Mouse (Mus musculus) stomach, embryonic 15.5 days (tissue): ENCODE measurements around the gene Igsf21. TPM values are rescaled to one million over a fixed set of nuclear protein-coding genes. Genes with fewer than 3 reads are reported as not detected.
A peak's percentile ranks its signal among the peaks of the same experiment; 100 is the strongest.

Experiments
- ATAC-seq: fragments of 200-750 bp; cut with Nextera tagmentation; 2 replicates; pipeline ENCODE4 v1.8.0; 2017; ENCODE audit warnings: low read depth, moderate number of reproducible peaks, moderate TSS enrichment; ENCODE audit not compliant: insufficient read depth, low FRiP score
- H3K27ac ChIP-seq: fragments of 300-500 bp; sonication (generic); 2 replicates; pipeline ENCODE4 v1.5.1; 2015; ENCODE audit warnings: mild to moderate bottlenecking, inconsistent platforms
- H3K27me3 ChIP-seq: fragments of 300-500 bp; sonication (generic); replicated peaks from 2 replicates; pipeline ENCODE4 v1.6.1; 2015; ENCODE audit warnings: inconsistent platforms
- H3K36me3 ChIP-seq: fragments of 300-500 bp; sonication (generic); 2 replicates; pipeline ENCODE4 v1.6.1; 2015; ENCODE audit warnings: inconsistent platforms
- H3K4me1 ChIP-seq: fragments of 300-500 bp; sonication (generic); 2 replicates; pipeline ENCODE4 v1.6.1; 2015; ENCODE audit warnings: inconsistent platforms
- H3K4me2 ChIP-seq: fragments of 300-500 bp; sonication (generic); 2 replicates; pipeline ENCODE4 v1.6.1; 2015; ENCODE audit warnings: mild to moderate bottlenecking, inconsistent platforms
- H3K4me3 ChIP-seq: fragments of 300-500 bp; sonication (generic); replicated peaks from 2 replicates; pipeline ENCODE4 v1.5.1; 2015; ENCODE audit warnings: inconsistent platforms
- H3K9ac ChIP-seq: fragments of 300-500 bp; sonication (generic); 2 replicates; pipeline ENCODE4 v1.6.1; 2015; ENCODE audit warnings: inconsistent platforms
- H3K9me3 ChIP-seq: fragments of 300-500 bp; sonication (generic); 2 replicates; pipeline ENCODE4 v1.6.1; 2016; ENCODE audit warnings: inconsistent platforms
- WGBS: fragments of 180-500 bp; shearing (Covaris S2); methylation state at CpG from one replicate; pipeline ENCODE4 v1.1.7; 2015; 5-methylcytosine and 5-hydroxymethylcytosine counted together
- polyA plus RNA-seq: library from polyadenylated mRNA; unstranded; fragments of >200 nt; fragmentation: Nextera tagmentation; extraction: Ambion mirVana; gene quantifications from 2 replicates; pipeline ENCODE4 v1.2.1, GENCODE M21; 2015

Igsf21 gene
- polyA plus RNA-seq, 1 experiment from 2014 or later, result 1.8 TPM

DNA sequence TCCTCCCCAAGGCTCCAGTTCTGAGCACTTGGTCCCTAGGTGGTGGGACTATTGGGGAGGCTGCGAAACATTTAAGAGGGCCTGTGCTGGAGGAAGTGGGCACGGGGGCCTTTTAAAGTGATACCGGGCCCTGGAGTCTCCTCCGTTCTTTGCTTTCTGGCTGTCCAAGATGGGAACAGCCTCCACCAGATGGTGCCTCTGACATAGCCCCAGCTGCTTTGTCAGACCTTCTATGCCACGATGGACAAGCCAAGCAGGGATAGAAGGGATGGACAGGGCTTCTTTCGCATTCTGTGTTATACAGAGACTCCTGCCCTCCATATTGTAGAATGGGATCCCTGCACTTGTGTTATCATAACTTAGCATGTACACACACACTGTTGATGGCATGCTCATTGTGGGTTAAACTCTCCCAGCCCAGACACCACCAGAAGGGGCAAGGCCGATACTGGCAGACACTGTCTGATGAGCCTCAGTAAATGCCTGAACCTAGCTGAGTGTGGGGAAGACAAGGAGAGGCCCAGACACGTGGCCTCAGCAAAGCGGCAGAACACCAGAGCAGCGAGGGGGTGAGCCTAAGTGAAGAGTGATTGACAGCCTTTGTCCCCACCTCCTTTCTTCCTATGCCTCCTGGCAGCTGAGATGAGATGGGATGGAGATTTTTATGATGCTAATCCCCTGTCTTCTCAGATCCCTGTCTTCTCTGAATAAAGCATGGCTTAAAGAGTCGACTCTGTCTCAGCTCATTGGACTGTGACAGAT is 36.3 kb downstream of the Igsf21 start:
- no peak overlapping the region for H3K9ac ChIP-seq
- 0 out of 2 replicates have a peak, but pooled peaks cover 4% of the 10 kb centered on the region for H3K4me1 ChIP-seq
- ATAC-seq, result no peak
- H3K4me2 ChIP-seq, result no peak overlapping the region
- no peaks in the 10 kb centered on the region for H3K36me3 ChIP-seq
- 72% methylated on average over 11 of the region's 11 CpGs for WGBS
- no peaks in the 10 kb centered on the region for H3K27me3 ChIP-seq
- no peak overlapping the region for H3K4me3 ChIP-seq
- H3K27ac ChIP-seq, result no peak overlapping the region
- H3K9me3 ChIP-seq, result no peaks in the 10 kb centered on the region

DNA sequence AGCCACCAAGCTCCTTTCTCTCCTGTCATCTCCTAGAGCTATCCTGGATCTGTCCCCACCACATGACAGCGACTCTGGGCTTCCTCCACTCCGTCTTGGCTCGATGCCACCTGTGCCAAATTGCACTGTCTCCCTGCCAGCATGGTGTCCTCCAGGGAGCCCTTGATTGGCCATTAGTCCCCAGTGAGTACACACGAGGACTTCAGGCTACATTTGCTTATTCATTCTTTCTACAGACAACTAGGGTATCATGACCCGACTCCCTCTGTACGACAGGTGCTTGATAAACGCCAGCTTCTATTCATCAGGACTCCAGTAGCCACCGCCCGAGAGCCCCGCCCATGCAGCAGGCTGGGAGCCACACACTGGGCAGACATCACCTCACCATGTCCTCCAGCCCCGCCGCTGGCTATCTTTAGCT is 40.8 kb downstream of the Igsf21 start:
- H3K9ac ChIP-seq, result no peak overlapping the region
- no peaks in the 10 kb centered on the region; the same call in 1 of the 2 replicates for H3K4me1 ChIP-seq
- no peak for ATAC-seq
- no peaks in the 10 kb centered on the region for H3K36me3 ChIP-seq
- 44% methylated on average over 12 of the region's 12 CpGs for WGBS
- H3K27me3 ChIP-seq, result no peaks in the 10 kb centered on the region
- no peak overlapping the region for H3K27ac ChIP-seq
- H3K4me2 ChIP-seq, result no peak overlapping the region
- no peaks in the 10 kb centered on the region for H3K9me3 ChIP-seq
- H3K4me3 ChIP-seq, result no peak overlapping the region

DNA sequence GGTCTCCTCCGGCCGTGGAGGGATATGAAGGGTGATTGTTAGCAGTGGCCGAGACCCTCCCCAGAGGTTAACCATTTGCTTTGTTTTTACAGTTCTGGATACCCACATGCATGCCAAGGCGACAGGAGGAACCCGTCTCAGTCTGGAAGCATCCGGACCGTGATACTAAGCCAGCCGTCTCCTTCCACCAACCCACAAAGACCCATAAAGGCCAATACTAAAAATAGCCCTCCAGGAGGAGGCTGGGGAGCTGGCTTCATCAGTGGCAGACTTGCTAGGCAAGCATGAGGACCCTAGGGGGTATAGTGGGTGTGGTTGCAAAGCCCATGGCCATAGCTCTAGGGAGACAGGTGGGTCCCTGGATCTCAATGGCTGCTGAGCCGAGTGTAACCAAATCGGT is 41.8 kb downstream of the Igsf21 start:
- no peak overlapping the region for H3K27ac ChIP-seq
- H3K36me3 ChIP-seq, result no peaks in the 10 kb centered on the region
- H3K4me1 ChIP-seq, result no peaks in the 10 kb centered on the region; the same call in 1 of the 2 replicates
- H3K27me3 ChIP-seq, result no peaks in the 10 kb centered on the region
- ATAC-seq, result no peak
- no peak overlapping the region for H3K4me2 ChIP-seq
- H3K4me3 ChIP-seq, result no peak overlapping the region
- H3K9me3 ChIP-seq, result no peaks in the 10 kb centered on the region
- no peak overlapping the region for H3K9ac ChIP-seq
- 76% methylated on average over 10 of the region's 10 CpGs for WGBS

DNA sequence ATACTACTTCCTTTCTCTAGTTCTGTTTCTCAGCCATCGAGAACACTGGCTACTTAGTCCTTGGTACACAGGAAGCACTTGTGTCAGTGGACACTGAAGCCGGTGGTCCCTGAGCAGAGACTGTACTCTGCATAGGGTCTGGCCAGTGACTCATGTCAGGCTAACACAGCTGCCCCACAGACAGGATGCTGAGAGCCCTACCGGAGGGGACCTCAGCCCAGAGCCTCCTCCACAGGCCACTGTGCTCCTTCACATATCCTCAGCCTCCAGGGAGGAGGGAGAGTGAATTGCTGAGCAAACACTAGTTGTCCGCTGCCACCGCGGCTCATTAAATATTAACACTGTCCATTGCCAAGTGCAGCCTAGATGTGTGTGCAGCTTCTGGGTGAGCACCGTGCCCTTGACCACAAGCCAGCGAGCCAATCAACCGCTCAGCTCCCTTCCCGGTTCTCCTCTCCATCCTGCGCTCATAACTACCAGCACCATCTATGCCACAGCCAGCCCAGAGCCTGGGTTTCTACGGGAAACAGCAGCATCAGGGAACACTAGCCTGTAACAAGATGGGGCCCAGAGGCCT is 42.8 kb downstream of the Igsf21 start:
- no peaks in the 10 kb centered on the region for H3K9me3 ChIP-seq
- WGBS, result 67% methylated on average over 12 of the region's 12 CpGs
- no peak overlapping the region for H3K27ac ChIP-seq
- no peaks in the 10 kb centered on the region for H3K27me3 ChIP-seq
- H3K4me3 ChIP-seq, result no peak overlapping the region
- H3K9ac ChIP-seq, result no peak overlapping the region
- peak; percentile 4; the same call in 1 of the 2 replicates for ATAC-seq
- no peaks in the 10 kb centered on the region; the same call in 1 of the 2 replicates for H3K4me1 ChIP-seq
- no peaks in the 10 kb centered on the region for H3K36me3 ChIP-seq
- H3K4me2 ChIP-seq, result no peak overlapping the region

DNA sequence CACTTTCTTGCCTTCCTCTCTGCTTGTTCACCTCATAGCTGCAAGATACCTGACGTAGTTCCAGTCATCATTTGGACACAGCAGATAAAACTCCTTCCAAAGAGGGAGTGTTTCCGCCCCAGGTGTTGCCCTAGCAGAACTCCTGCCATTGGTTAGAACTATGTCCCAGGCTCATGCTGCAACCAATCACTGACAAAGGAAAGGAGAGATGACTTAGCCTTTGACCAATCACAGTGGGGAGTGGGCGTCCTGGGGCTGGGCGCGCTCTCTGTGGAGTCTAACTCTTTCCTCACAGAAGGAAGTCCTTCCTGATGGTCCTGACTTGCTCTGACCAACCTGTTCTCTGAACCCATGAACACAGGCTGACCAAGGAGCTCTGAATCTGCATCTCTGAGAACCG is 44.4 kb downstream of the Igsf21 start:
- Histone ChIP-seq H3K27ac (no peak overlapping the region), H3K9me3 (no peaks in the 10 kb centered on the region), H3K4me1 (no peaks in the 10 kb centered on the region; the same call in 1 of the 2 replicates), H3K4me3 (no peak overlapping the region), H3K9ac (no peak overlapping the region), H3K4me2 (no peak overlapping the region), H3K27me3 (no peaks in the 10 kb centered on the region), H3K36me3 (no peaks in the 10 kb centered on the region)
- WGBS, result 37% methylated on average over 6 of the region's 6 CpGs
- no peak for ATAC-seq

DNA sequence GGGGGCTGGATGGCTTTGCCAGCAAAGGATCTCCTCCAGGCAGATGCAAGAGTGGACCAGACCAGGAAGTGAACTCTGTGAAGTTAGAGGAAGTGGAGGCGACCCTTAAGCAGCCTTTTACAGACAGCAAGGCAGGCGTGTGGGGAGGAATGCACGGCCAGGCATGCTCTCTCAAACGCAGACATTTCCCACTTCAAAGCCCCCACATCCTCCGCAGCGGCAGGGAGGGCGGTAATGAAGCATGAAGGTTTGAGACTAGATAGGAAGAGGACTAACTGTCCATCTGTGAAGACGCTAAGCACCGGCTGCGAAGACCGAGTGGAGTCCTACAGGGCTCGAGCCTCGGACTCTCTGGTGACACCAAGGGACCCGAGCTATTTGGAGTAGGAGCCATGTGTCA is 46.3 kb downstream of the Igsf21 start:
- H3K27me3 ChIP-seq, result no peaks in the 10 kb centered on the region
- H3K4me3 ChIP-seq, result no peak overlapping the region
- WGBS, result 68% methylated on average over 14 of the region's 14 CpGs
- no peak overlapping the region for H3K27ac ChIP-seq
- no peak for ATAC-seq
- H3K9me3 ChIP-seq, result no peaks in the 10 kb centered on the region
- H3K4me2 ChIP-seq, result no peak overlapping the region
- H3K36me3 ChIP-seq, result no peaks in the 10 kb centered on the region
- H3K9ac ChIP-seq, result no peak overlapping the region
- no peaks in the 10 kb centered on the region; the same call in 1 of the 2 replicates for H3K4me1 ChIP-seq

DNA sequence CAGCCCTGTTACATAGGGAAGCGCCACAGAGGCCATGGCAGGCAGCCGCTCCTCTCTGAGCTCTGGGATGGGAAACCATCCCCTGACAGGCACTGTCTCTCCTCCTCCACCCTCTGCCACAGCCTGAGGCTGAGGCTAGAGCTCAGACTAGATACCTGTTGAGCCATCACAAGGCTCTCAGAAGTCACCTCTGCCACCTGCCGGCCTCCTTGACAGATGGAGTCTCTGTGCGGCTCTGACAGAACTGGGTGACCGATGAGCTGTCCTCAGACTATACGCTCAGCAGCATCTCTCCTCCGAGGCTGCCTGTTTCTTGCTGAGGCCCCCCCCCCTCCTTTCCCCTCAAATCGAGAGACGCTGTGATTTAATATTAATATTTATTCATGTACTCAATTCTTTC is 49.9 kb downstream of the Igsf21 start:
- no peak overlapping the region for H3K4me3 ChIP-seq
- no peaks in the 10 kb centered on the region for H3K27me3 ChIP-seq
- H3K4me1 ChIP-seq, result no peaks in the 10 kb centered on the region
- H3K4me2 ChIP-seq, result no peak overlapping the region
- H3K9ac ChIP-seq, result no peak overlapping the region
- no peak overlapping the region for H3K27ac ChIP-seq
- WGBS, result 50% methylated on average over 9 of the region's 9 CpGs
- H3K9me3 ChIP-seq, result no peaks in the 10 kb centered on the region
- ATAC-seq, result no peak
- H3K36me3 ChIP-seq, result no peaks in the 10 kb centered on the region

DNA sequence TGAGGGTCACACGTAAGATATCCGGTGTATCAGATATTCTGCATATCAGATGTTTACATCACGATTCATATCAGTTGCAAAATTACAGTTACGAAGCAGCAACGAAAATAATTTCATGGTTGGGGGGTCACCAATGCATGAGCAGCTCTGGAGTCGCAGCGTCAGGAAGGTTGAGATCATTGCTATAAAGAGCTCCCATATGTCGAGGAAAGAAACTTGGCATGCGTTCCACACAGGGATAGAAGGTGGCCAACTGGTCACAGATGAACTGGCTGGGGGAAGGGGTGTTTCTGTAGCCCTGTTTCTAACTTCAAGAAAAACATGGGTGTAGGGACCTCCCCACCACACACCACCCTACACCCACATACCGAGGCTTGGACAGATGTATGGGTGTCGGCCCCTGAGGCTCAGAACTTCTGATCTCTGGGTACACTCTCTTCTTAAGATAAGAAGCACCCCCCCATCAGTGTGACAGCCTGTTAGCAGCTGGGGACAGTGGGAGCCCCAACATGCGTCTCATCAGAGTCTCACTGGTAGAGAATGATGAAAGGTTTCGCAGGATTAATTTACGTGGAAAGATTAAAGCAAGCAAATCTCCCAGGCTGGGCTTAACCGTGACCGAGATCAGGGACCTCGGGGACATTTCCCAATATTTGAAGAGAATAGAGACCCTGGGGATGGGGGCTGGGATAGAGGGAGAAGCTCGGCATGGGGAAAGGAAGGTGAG is 54.1 kb downstream of the Igsf21 start:
- H3K4me3 ChIP-seq, result no peak overlapping the region
- H3K4me1 ChIP-seq, result no peaks in the 10 kb centered on the region
- H3K4me2 ChIP-seq, result no peak overlapping the region
- no peaks in the 10 kb centered on the region for H3K36me3 ChIP-seq
- 84% methylated on average over 18 of the region's 18 CpGs for WGBS
- no peaks in the 10 kb centered on the region for H3K27me3 ChIP-seq
- no peak for ATAC-seq
- H3K9ac ChIP-seq, result no peak overlapping the region
- no peaks in the 10 kb centered on the region for H3K9me3 ChIP-seq
- H3K27ac ChIP-seq, result no peak overlapping the region

DNA sequence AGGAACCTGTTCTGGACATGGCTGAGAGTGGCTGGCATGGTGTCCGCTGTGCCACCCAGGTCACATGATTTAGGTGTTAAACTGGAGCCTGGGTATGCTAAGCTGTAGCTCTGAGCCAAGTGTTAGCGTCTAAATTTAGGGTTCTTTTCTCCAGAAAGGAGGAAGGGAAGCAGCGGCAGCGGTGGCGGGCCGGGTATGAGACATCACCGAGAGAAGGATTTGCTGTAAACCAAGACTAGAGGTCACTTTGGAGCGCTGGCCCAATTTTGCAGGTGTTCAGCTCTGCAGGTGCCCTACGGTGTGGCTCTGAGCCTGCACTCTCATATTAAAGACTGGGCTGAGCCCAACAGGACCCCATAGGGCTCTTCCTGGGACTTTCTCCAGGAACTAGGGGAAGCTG is 57.0 kb downstream of the Igsf21 start:
- H3K36me3 ChIP-seq, result no peaks in the 10 kb centered on the region
- no peaks in the 10 kb centered on the region for H3K9me3 ChIP-seq
- H3K27ac ChIP-seq, result no peak overlapping the region
- no peak overlapping the region for H3K4me2 ChIP-seq
- 87% methylated on average over 9 of the region's 9 CpGs for WGBS
- no peak overlapping the region for H3K4me3 ChIP-seq
- H3K9ac ChIP-seq, result no peak overlapping the region
- ATAC-seq, result no peak
- no peaks in the 10 kb centered on the region for H3K27me3 ChIP-seq
- H3K4me1 ChIP-seq, result no peaks in the 10 kb centered on the region

DNA sequence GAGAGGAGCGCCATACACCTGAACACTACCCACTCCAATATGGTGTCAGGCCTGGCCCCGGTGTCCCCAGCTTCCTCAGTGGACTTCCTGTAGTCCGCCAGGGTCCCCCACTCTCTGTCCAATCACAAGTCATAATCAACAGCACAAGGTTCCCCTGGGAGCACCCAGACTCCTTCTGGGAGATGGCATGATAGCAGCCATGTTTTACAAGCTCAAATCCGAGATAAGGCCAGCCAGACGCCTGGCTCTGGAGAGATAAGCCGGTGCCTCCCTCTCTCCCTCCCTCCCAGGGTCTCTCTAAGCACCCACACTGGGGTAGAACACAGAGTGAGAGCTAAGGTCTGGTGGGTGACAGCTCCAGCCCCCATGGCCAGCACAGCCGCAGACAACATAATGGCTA is 58.0 kb downstream of the Igsf21 start:
- 64% methylated on average over 7 of the region's 7 CpGs for WGBS
- no peak overlapping the region for H3K4me2 ChIP-seq
- ATAC-seq, result no peak

DNA sequence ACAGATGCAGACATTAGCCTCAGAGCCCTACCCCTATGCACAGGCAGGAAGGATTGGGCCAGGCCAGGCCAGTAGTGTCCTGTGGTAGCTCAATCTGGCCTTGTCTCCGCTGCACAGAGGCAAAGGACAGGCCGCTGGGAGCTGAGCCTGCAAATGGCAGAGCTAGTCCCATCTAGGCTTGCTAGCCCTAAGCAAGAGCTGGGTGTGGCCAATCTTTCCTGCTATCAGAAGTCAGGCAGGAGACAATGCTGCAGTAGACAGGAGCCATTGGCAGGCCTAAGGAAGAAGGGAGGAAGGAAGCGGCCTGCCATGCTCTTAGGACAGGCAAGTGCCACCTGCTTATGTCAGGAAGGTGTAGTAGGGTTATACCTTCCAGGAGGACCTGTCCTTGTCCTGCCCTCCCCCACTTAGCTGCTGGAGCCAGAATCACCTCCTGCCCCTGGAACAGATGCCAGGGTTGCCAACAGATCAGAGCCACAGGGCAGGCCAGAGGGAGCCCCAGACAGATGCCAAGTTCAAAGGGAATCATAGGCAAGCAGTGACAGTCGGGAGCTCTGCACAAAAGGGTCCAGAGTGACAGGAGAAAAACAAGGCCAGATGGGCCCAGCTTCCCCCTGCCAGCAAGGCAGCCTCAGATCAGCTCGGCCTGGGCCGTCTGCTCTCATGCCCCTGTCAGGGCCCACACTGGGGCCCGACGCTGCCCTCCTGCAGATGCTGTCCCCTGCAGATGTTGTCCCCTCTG is 59.0 kb downstream of the Igsf21 start:
- Histone ChIP-seq H3K27me3 (no peaks in the 10 kb centered on the region), H3K4me2 (no peak overlapping the region), H3K27ac (no peak overlapping the region), H3K4me1 (no peaks in the 10 kb centered on the region), H3K36me3 (no peaks in the 10 kb centered on the region), H3K9ac (no peak overlapping the region), H3K4me3 (no peak overlapping the region), H3K9me3 (no peaks in the 10 kb centered on the region)
- no peak for ATAC-seq
- 78% methylated on average over 8 of the region's 8 CpGs for WGBS

More for the DNA sequence above, 58.0 kb downstream of the Igsf21 start:
- Histone ChIP-seq H3K9me3 (no peaks in the 10 kb centered on the region), H3K27ac (no peak overlapping the region), H3K36me3 (no peaks in the 10 kb centered on the region), H3K27me3 (no peaks in the 10 kb centered on the region), H3K9ac (no peak overlapping the region), H3K4me3 (no peak overlapping the region), H3K4me1 (no peaks in the 10 kb centered on the region)
